11 mouse cellular contexts compared by ENCODE assay signal in genomic region chr9:69758946-69759615, GRCm38 (mm10). TPM values are rescaled to one million over a fixed set of nuclear protein-coding genes. Genes with fewer than 3 reads are reported as not detected.
DNase-seq lines count a peak whose midpoint lies in the region; ATAC-seq and TF ChIP-seq lines count a peak whose summit lies in the region.
"Had no signal": no experiment of that assay in that cellular context is flagged by ENCODE, and none has a peak within 500 bp of the region (broad histone marks: within the 10 kb centered on the region; RNA-seq: fewer than 3 reads in every experiment).

No protein-coding gene starts in this region.

- peaks cover 97% of the 10 kb centered on the region for H3K27me3 ChIP-seq in kidney, embryonic 14.5 days (ENCODE audit: control insufficient read depth, insufficient read depth, low read length)
- H3K27me3 ChIP-seq in embryonic facial prominence, embryonic 11.5 days (ENCODE audit: control insufficient read depth, insufficient read depth, low read length), result peaks cover 61% of the 10 kb centered on the region
- H3K27me3 ChIP-seq in hindbrain, embryonic 16.5 days (replicated peaks; ENCODE audit: control insufficient read depth, insufficient read depth, low read length), result peaks cover 51% of the 10 kb centered on the region
- peaks cover 58% of the 10 kb centered on the region for H3K27me3 ChIP-seq in neural tube, embryonic 11.5 days (ENCODE audit: control insufficient read depth, insufficient read depth, low read length)
- H3K27me3 ChIP-seq in cerebellum, adult 2 months (ENCODE audit: control insufficient read depth, insufficient read depth, low read length), result peaks cover 6% of the 10 kb centered on the region; the same call in 1 of the 2 replicates

- TF ChIP-seq POLR2A in cerebellum, adult 2 months (IDR thresholded peaks at IDR 0.05; ENCODE audit: borderline replicate concordance, insufficient read depth, low read length), result no peak

- H3K9ac ChIP-seq in kidney, embryonic 14.5 days (ENCODE audit: low read depth, low read length), result no peak overlapping the region
- no peak overlapping the region; the same call in 1 of the 2 replicates for H3K9ac ChIP-seq in embryonic facial prominence, embryonic 11.5 days (replicated peaks; ENCODE audit: low read length)
- H3K9ac ChIP-seq in hindbrain, embryonic 16.5 days (ENCODE audit: low read depth, low read length), result peak overlapping the region; percentile 54
- H3K9ac ChIP-seq in neural tube, embryonic 11.5 days (ENCODE audit: low read length), result peak overlapping the region; percentile 74

- no peaks in the 10 kb centered on the region for H3K4me1 ChIP-seq in kidney, embryonic 14.5 days (ENCODE audit: control insufficient read depth, insufficient read depth, low read length)
- peaks cover 4% of the 10 kb centered on the region for H3K4me1 ChIP-seq in embryonic facial prominence, embryonic 11.5 days (ENCODE audit: control insufficient read depth, insufficient read depth, low read length)
- H3K4me1 ChIP-seq in hindbrain, embryonic 16.5 days (ENCODE audit: control insufficient read depth, insufficient read depth, low read depth, low read length), result peaks cover 10% of the 10 kb centered on the region
- H3K4me1 ChIP-seq in neural tube, embryonic 11.5 days (ENCODE audit: control insufficient read depth, insufficient read depth, low read length), result peaks cover 38% of the 10 kb centered on the region
- H3K4me1 ChIP-seq in cerebellum, adult 2 months (ENCODE audit: control insufficient read depth, insufficient read depth, low read length), result no peaks in the 10 kb centered on the region; the same call in 1 of the 2 replicates

- TF ChIP-seq CTCF in cerebellum, adult 2 months (IDR thresholded peaks at IDR 0.05; ENCODE audit: borderline replicate concordance, insufficient read depth, low read depth, low read length), result no peak

- 0 out of 2 replicates have a peak, but pooled peaks have one; percentile 47 for ATAC-seq in kidney, embryonic 14.5 days (ENCODE audit: low FRiP score, low TSS enrichment)
- no peak for ATAC-seq in embryonic facial prominence, embryonic 11.5 days (replicated peaks; ENCODE audit: insufficient number of reproducible peaks, low FRiP score, low TSS enrichment, low read depth)
- no peak for ATAC-seq in hindbrain, embryonic 16.5 days
- no peak for ATAC-seq in neural tube, embryonic 11.5 days (ENCODE audit: insufficient read depth, low FRiP score, low TSS enrichment)

- H3K9me3 ChIP-seq in kidney, embryonic 14.5 days (ENCODE audit: control insufficient read depth, low read length), result no peaks in the 10 kb centered on the region
- no peaks in the 10 kb centered on the region for H3K9me3 ChIP-seq in embryonic facial prominence, embryonic 11.5 days (replicated peaks; ENCODE audit: control insufficient read depth, low read length)
- no peaks in the 10 kb centered on the region for H3K9me3 ChIP-seq in hindbrain, embryonic 16.5 days (ENCODE audit: control insufficient read depth, low read length)
- no peaks in the 10 kb centered on the region for H3K9me3 ChIP-seq in neural tube, embryonic 11.5 days (ENCODE audit: control insufficient read depth, low read length)

- H3K4me3 ChIP-seq in kidney, embryonic 14.5 days (ENCODE audit: low read length), result peak overlapping the region; percentile 12
- H3K4me3 ChIP-seq in embryonic facial prominence, embryonic 11.5 days (ENCODE audit: low read depth, low read length), result peak overlapping the region; percentile 21
- peak overlapping the region; percentile 42 for H3K4me3 ChIP-seq in hindbrain, embryonic 16.5 days (ENCODE audit: low read length)
- peak overlapping the region; percentile 61 for H3K4me3 ChIP-seq in neural tube, embryonic 11.5 days (ENCODE audit: low read depth, low read length)
- no peak overlapping the region for H3K4me3 ChIP-seq in cerebellum, adult 2 months (replicated peaks; ENCODE audit: insufficient read depth, low read depth, low read length)

- intact Hi-C loops in gastrocnemius, postnatal 36 days (cut with DNase I), result no loop called here

- no peaks in the 10 kb centered on the region for H3K36me3 ChIP-seq in kidney, embryonic 14.5 days (ENCODE audit: control insufficient read depth, insufficient read depth, low read length)
- no peaks in the 10 kb centered on the region for H3K36me3 ChIP-seq in embryonic facial prominence, embryonic 11.5 days (replicated peaks; ENCODE audit: control insufficient read depth, insufficient read depth, low read depth, low read length)
- no peaks in the 10 kb centered on the region for H3K36me3 ChIP-seq in hindbrain, embryonic 16.5 days (ENCODE audit: control insufficient read depth, insufficient read depth, low read length)
- H3K36me3 ChIP-seq in neural tube, embryonic 11.5 days (ENCODE audit: control insufficient read depth, insufficient read depth, low read length), result no peaks in the 10 kb centered on the region

- under 1% methylated on average over 41 of the region's 42 CpGs for WGBS in kidney, embryonic 14.5 days
- WGBS in embryonic facial prominence, embryonic 11.5 days, result under 1% methylated on average over 42 of the region's 42 CpGs
- WGBS in hindbrain, embryonic 16.5 days, result under 1% methylated on average over 34 of the region's 42 CpGs
- under 1% methylated on average over 41 of the region's 42 CpGs for WGBS in neural tube, embryonic 11.5 days
- 1% methylated on average over 42 of the region's 42 CpGs for WGBS in cerebellum, adult 2 months

- no peak overlapping the region for H3K27ac ChIP-seq in kidney, embryonic 14.5 days (ENCODE audit: low read depth, low read length)
- no peak overlapping the region for H3K27ac ChIP-seq in embryonic facial prominence, embryonic 11.5 days (replicated peaks; ENCODE audit: low read depth, low read length)
- H3K27ac ChIP-seq in hindbrain, embryonic 16.5 days (ENCODE audit: low read depth, low read length), result 0 out of 2 replicates have a peak overlapping the region, but pooled peaks have one; percentile 16
- no peak overlapping the region for H3K27ac ChIP-seq in neural tube, embryonic 11.5 days (ENCODE audit: low read depth, low read length)
- H3K27ac ChIP-seq in cerebellum, adult 2 months (ENCODE audit: insufficient read depth, low read length), result no peak overlapping the region

- no peak for DNase-seq in kidney, adult 9 months
- DNase-seq in embryonic facial prominence, embryonic 11.5 days (ENCODE audit: low spot score), result no peak
- peak; percentile 45 for DNase-seq in neural tube, embryonic 11.5 days (ENCODE audit: low spot score)
- DNase-seq in ovary, adult 18-20 months (ENCODE audit: low spot score), result no peak
- no peak for DNase-seq in gastrocnemius, postnatal 36 days
- no peak for DNase-seq in cerebellum, adult 2 months

- no peak overlapping the region; the same call in 1 of the 2 replicates for H3K4me2 ChIP-seq in kidney, embryonic 14.5 days (replicated peaks; ENCODE audit: low read depth, low read length)
- peak overlapping the region; percentile 17 for H3K4me2 ChIP-seq in embryonic facial prominence, embryonic 11.5 days (ENCODE audit: low read depth, low read length)
- H3K4me2 ChIP-seq in hindbrain, embryonic 16.5 days (ENCODE audit: low read length), result peak overlapping the region; percentile 43
- peak overlapping the region; percentile 73 for H3K4me2 ChIP-seq in neural tube, embryonic 11.5 days (ENCODE audit: low read depth)

RNA-seq across cellular contexts. Expression of gene Foxb1, which starts 1.7 kb away (rescaled TPM):
- polyA plus RNA-seq in kidney, embryonic 14.5 days (2014; fragmentation: Nextera tagmentation; extraction: Ambion mirVana), result 0.07 TPM in 2 replicates
- 0.31 and 0.33 TPM in 2 replicates for polyA plus RNA-seq in embryonic facial prominence, embryonic 11.5 days (2014; fragmentation: Nextera tagmentation; extraction: Ambion mirVana)
- polyA plus RNA-seq in hindbrain, embryonic 16.5 days (2015; fragmentation: Nextera tagmentation; extraction: Ambion mirVana), result 6.9 TPM in 2 replicates
- 3.7 and 4.2 TPM in 2 replicates for polyA plus RNA-seq in neural tube, embryonic 11.5 days (2014; fragmentation: Nextera tagmentation; extraction: Ambion mirVana)
- not detected for total RNA-seq in gastrocnemius, postnatal 36 days (2021)
- 1.00 and 1.2 TPM in 2 replicates for polyA plus RNA-seq in cerebellum, adult 2 months (2012; rRNA removed)
- total RNA-seq: heart, adult 18-20 months; megakaryocyte-erythroid progenitor cell, adult 5-6 weeks had no signal
- polyA plus RNA-seq: stomach, embryonic 14.5 days had no signal

Comparison
In these comparisons a context has a peak if more than half of its experiments do, and no peak if none do; other contexts are left out.
1. H3K9ac ChIP-seq: peak in hindbrain, embryonic 16.5 days (single experiment) and neural tube, embryonic 11.5 days (single experiment); none in kidney, embryonic 14.5 days (single experiment) and embryonic facial prominence, embryonic 11.5 days (single experiment).